Mouse (Mus musculus): ENCODE measurements around the gene Dedd.

DNA sequence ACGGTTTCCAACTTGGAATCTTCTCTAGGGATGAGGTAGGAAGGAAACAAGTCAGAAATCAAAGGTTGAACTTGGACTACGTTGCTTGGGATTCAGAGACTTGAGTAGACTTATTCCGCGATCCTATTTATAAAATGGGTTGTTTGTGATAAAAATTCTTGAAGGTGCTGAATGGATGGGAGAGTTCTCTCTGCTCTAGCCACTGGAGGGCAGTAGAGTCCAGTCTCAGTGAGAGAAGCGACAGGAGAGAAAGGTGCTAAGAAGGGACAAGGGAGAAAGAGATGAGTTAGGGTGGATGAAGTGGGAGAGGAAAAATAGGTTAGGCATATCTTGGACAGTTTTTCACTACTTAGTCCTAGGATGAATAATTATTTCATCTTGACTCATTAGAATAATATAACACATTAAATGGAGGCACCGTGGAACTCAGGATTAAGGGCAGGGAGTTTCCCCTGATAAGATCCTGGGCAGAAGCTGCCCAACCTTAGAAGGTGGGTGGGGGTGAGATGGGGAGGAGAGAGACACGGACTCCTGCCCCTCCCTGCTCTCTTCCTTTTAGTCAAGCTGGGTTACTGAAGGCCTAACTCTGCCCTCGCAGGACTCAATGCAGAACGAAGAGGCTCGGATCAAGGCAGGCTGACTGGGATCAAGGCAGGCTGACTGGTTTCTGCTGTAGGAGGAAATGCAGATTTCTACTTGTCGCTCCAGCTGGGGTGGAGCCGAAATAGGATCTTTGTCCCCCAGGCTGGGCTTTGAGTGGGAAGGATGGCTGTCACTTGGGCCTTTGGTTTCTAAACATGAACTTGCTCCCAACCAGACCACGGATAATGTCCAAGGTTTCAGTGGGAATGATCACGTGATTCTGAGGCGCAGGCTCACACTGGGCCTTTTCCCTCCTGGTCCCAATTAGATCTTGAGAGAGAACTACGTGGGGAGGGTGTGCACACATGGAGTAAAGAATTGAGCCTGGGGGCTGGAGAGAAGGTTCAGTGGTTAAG, 32.5 kb downstream of the Dedd start:
- peak; percentile 89 for TF ChIP-seq CTCF (IDR thresholded peaks at IDR 0.05; ENCODE audit: borderline replicate concordance, insufficient read depth, low read depth, low read length)
- peak; percentile 14; the same call in 1 of the 2 replicates for TF ChIP-seq POLR2A (IDR thresholded peaks at IDR 0.05; ENCODE audit: borderline replicate concordance, insufficient read depth, low read length)

All from cerebellum, adult 2 months (tissue).